Mouse (Mus musculus) adrenal gland, postnatal 0 days (tissue): ENCODE data around the gene Ccdc125. TPM values are rescaled to one million over a fixed set of nuclear protein-coding genes. Genes with fewer than 3 reads are reported as not detected.

Source experiments
- polyA plus RNA-seq: library from polyadenylated mRNA; unstranded; fragments of >200 nt; fragmentation: Nextera tagmentation; extraction: Ambion mirVana; gene quantifications from 2 replicates; pipeline ENCODE4 v1.2.1, GENCODE M21; 2015

Gene Ccdc125
- 1.8 and 2.9 TPM in 2 replicates for polyA plus RNA-seq

GRCm38 (mm10) chr13:100669291-100670022 is at the start of gene Ccdc125:
Gene Ccdc125, plus strand, starts transcription at chr13:100669717.

GRCm38 (mm10) chr13:100650550-100651438 is 18.7 kb upstream of the Ccdc125 start, which contains the start of the genes Ak6 and Rad17:
Gene Ak6, plus strand, starts transcription at chr13:100650979.
Gene Rad17, minus strand, starts transcription at chr13:100651051.

GRCm38 (mm10) chr13:100651439-100652186 is 17.9 kb upstream of the Ccdc125 start, which contains the start of gene Taf9:
Gene Taf9, plus strand, starts transcription at chr13:100651579.

GRCm38 (mm10) chr13:100730861-100731176 is 61.3 kb downstream of the Ccdc125 start, which contains the start of gene Cdk7:
Gene Cdk7, minus strand, starts transcription at chr13:100730939.

GRCm38 (mm10) chr13:100744036-100744744 is 74.7 kb downstream of the Ccdc125 start, which contains the start of gene Mrps36:
Gene Mrps36, minus strand, starts transcription at chr13:100744659.

Other genes starting within 250 kb of the Ccdc125 start
- 0.17 TPM in 1 of 2 replicates, not detected in the other for gene Naip1, start 216.8 kb upstream of the Ccdc125 start, polyA plus RNA-seq
- gene Gtf2h2, start 177.1 kb upstream of the Ccdc125 start, polyA plus RNA-seq, result 48.8 and 53.6 TPM in 2 replicates
- 6.0 and 9.7 TPM in 2 replicates for gene Ocln, start 117.0 kb upstream of the Ccdc125 start, polyA plus RNA-seq
- 0.93 and 1.6 TPM in 2 replicates for gene Marveld2, start 52.7 kb upstream of the Ccdc125 start, polyA plus RNA-seq
- 218 and 264 TPM in 2 replicates for gene Ak6, start 18.7 kb upstream of the Ccdc125 start, polyA plus RNA-seq
- gene Rad17, start 18.7 kb upstream of the Ccdc125 start, polyA plus RNA-seq, result 15.3 and 23.1 TPM in 2 replicates
- 11.8 and 19.2 TPM in 2 replicates for gene Taf9, start 18.1 kb upstream of the Ccdc125 start, polyA plus RNA-seq
- gene Cdk7, start 61.2 kb downstream of the Ccdc125 start, polyA plus RNA-seq, result 81.6 and 88.1 TPM in 2 replicates
- 175 and 220 TPM in 2 replicates for gene Mrps36, start 74.9 kb downstream of the Ccdc125 start, polyA plus RNA-seq
- 16.3 and 16.8 TPM in 2 replicates for gene Cenph, start 106.2 kb downstream of the Ccdc125 start, polyA plus RNA-seq
- gene Ccnb1, start 116.9 kb downstream of the Ccdc125 start, polyA plus RNA-seq, result 36.3 and 46.4 TPM in 2 replicates
- 37.4 and 44.1 TPM in 2 replicates for gene Slc30a5, start 163.7 kb downstream of the Ccdc125 start, polyA plus RNA-seq